Mouse (Mus musculus) 3T3-L1 (cell line): ENCODE results near the gene Tdp1.

Experiments
- DNase-seq: peaks from one replicate; pipeline ENCODE4 v3.0.0-alpha.2; 2015; ENCODE audit warnings: low read depth, low spot score

The Tdp1 gene

DNA sequence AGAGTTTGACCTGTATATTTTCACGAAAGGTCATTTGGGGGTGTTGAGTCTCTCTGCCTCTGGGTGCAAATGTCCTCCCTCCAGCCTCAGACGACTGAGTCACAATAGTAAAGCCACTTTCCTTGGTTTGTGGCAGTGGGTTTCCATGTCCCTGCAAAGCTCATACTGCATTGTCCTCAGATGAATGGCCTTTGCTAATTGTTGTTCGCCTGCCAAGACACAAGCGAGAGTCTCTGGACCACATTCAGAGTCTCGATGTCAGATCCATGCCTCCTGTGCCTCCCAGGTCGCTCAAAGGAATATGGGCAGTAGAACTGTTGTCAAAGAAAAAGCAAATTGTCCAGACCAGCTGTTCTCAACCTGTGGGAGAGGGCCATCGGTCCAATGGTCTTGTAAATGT, 116.1 kb downstream of the Tdp1 start:
- no peak for DNase-seq

DNA sequence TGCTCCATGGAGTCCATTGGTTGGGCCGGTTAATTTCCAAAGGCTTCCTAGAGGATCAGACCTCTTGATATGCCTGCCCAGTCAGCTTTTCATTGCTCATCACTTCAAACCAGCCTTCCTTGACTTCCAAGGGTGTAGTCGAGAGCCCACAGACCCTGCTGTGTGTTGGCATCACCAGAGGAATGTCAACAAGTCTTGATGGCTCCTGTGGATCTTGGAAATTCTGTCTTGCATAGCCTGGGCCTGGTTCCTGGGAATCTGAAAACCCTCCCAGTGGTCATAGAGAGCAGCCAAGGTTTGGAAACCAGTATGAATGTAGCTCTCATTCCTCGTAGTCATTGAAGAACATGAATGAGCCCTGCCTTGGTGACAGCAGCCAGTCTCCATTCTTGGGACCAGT, 116.9 kb downstream of the Tdp1 start:
- DNase-seq: no peak

- DNase-seq: no peak
Observed at GRCm38 (mm10) chr12:100001910-100002309, 117.6 kb downstream of the Tdp1 start.

GRCm38 (mm10) chr12:100002914-100003587, 118.7 kb downstream of the Tdp1 start:
- DNase-seq: no peak
